Mouse (Mus musculus): ENCODE measurements around the gene Adrm1. TPM values are rescaled to one million over a fixed set of nuclear protein-coding genes. Genes with fewer than 3 reads are reported as not detected.

The Adrm1 gene
- total RNA-seq, 2 experiments from 2014 or later, result 106 to 111 TPM

DNA sequence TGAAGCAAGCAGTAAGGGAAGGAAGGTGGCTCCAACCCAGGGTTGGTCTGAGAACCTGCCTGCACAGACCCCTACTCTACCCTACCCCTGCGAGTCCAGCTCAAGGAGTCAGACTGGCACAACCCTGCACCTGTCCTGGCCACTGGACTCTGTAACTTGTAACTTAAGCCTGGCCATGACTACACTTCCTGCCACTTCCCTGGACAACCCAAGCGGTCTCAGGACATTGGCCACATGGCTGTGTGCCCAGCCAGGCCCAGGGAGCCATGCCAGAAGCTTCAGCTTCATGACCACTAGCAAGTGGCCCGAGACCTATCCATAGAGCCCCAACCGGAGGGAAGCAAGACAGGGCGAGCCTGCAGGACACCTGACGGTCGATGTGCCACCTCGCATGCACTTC lies 46.3 kb downstream of the Adrm1 start:
- DNase-seq (ENCODE audit: low spot score in 2 of 2), result no peak

DNA sequence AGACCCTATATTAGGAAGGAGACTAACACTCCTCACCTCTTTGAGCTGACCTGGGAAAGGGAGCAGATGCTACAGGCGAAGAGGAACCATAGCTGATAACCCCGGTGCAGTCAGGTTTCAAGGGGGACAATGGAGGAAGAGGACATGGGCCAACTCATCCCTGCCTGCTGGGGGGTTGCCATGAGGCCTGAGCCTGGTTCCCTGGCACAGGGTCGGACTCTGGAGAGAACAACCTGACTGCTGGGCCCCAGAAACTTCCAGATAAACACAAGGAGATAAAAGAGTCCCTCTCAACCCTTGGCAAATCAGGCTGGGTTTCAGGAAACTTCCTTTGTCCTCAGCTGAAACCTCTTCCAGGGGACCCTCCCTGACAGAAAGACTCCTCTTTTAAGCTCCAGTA lies 47.0 kb downstream of the Adrm1 start:
- DNase-seq (ENCODE audit: low spot score in 2 of 2), result no peak

DNA sequence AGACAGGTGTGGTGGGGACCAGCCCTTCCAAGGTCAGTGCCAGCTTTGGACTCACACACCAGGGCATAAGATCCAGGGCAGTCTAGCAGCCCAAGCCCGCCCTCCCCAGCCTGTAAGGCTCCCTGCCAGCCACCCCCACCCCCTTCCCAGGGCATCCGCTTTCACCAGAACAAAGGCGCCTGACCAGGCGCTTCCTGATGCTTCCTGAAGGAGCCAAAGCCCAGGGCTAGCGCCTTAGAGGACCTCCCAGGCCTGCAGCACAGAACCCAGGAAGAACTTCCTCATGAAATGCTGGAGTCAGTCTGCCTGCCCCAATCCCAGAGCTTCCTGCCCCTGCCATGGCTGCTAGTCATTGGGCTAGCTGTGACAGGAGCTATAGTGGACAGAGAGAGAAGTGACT lies 47.4 kb downstream of the Adrm1 start:
- DNase-seq (ENCODE audit: low spot score in 2 of 2), result no peak

- no peak for DNase-seq (ENCODE audit: low spot score in 2 of 2)
Measured at GRCm38 (mm10) chr2:180219145-180219943, 48.1 kb downstream of the Adrm1 start.

DNA sequence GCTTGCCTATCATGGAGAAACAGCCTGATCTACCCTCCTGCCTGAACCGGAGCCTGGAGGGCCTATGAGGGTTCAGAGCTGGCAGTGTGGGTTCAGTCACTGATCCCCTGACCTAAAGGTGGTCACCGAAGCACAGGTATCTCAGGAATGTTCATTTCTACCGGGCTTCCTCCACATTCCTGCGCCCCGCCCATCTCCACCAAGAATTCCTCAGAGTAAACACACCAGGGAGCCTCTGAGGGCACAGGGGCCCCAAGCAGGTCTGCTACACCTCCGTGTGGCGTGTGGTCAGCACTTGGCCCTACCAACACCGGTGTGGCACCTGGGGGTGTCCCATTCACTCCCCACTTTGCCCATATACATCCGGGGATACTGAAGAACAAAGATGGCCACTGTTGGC lies 48.9 kb downstream of the Adrm1 start:
- no peak for DNase-seq (ENCODE audit: low spot score in 2 of 2)

GRCm38 (mm10) chr2:180221051-180221450 lies 49.8 kb downstream of the Adrm1 start:
- DNase-seq (ENCODE audit: low spot score in 2 of 2), result no peak

GRCm38 (mm10) chr2:180222250-180222649 lies 51.0 kb downstream of the Adrm1 start:
- DNase-seq (ENCODE audit: low spot score in 2 of 2), result no peak

DNA sequence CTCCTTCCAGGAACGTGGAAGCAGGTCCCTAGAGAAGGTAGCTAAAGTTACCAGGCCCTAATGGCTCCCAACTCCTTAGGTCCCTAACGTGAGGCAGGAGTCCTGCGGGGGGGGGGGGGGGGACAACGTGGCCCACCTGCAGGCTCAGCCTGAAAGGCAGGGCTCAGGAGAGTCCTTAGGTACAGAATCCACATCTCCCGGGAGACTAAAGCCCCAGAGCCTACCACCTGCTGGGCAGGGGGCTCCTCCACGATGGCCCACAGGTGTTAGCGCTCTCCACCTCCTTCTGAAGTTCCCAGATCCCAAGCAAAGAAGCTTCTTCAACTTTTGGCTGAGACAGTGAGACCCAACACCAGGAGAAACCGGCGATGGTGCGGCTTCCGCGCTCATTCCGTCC lies 53.4 kb downstream of the Adrm1 start:
- DNase-seq (ENCODE audit: low spot score in 2 of 2), result no peak

- no peak for DNase-seq (ENCODE audit: low spot score in 2 of 2)
Measured at GRCm38 (mm10) chr2:180225044-180225761, 53.9 kb downstream of the Adrm1 start.

Small RNA genes within 50 kb of the gene (microRNA-seq; reads per million reads assigned to microRNA genes)
- gene Mir7005, result 0 to 0.75 reads per million in 2 experiments

Other genes with a start within 250 kb of the Adrm1 start
- 10 to 100 TPM; 20.5 to 21.6 TPM for gene Taf4, start 194.8 kb upstream of the Adrm1 start, total RNA-seq (2021)
- 100 to 1,000 TPM; 104 to 106 TPM for gene Lsm14b, start 146.5 kb upstream of the Adrm1 start, total RNA-seq (2021)
- 100 to 1,000 TPM; 169 to 172 TPM for gene Psma7, start 129.1 kb upstream of the Adrm1 start, total RNA-seq (2021)
- gene Ss18l1, start 129.0 kb upstream of the Adrm1 start, total RNA-seq (2021), result 10 to 100 TPM; 40.2 to 41.9 TPM
- 10 to 100 TPM; 13.7 to 17.5 TPM for gene Mtg2, start 100.9 kb upstream of the Adrm1 start, total RNA-seq (2021)
- 100 to 1,000 TPM in 1 of 2 experiments, 10 to 100 TPM in 1; 87.6 to 114 TPM for gene Hrh3, start 67.0 kb upstream of the Adrm1 start, total RNA-seq (2021)
- gene Osbpl2, start 52.2 kb upstream of the Adrm1 start, total RNA-seq (2021), result 10 to 100 TPM; 49.1 to 54.1 TPM
- gene Lama5, start 54.4 kb downstream of the Adrm1 start, total RNA-seq (2021), result 10 to 100 TPM in 1 of 2 experiments, 1 to 10 TPM in 1; 8.2 to 11.2 TPM
- gene Rps21, start 85.9 kb downstream of the Adrm1 start, total RNA-seq (2021), result 100 to 1,000 TPM; 728 to 804 TPM
- 10 to 100 TPM; 30.5 to 33.7 TPM for gene Cables2, start 102.0 kb downstream of the Adrm1 start, total RNA-seq (2021)
- gene Rbbp8nl, start 118.4 kb downstream of the Adrm1 start, total RNA-seq (2021), result not detected
- not detected for gene Gata5, start 163.2 kb downstream of the Adrm1 start, total RNA-seq (2021)